ENCODE assay signal across 17 mouse cellular contexts in genomic region chr13:43586966-43587365, GRCm38 (mm10). TPM values are rescaled to one million over a fixed set of nuclear protein-coding genes. Genes with fewer than 3 reads are reported as not detected.
"Had no signal": no experiment of that assay in that cellular context is flagged by ENCODE, and none has a peak within 500 bp of the region (broad histone marks: within the 10 kb centered on the region; RNA-seq: fewer than 3 reads in every experiment).

No protein-coding gene starts in this region.

- H3K4me3 ChIP-seq: midbrain, embryonic 10.5 days; midbrain, embryonic 12.5 days; myocyte; neural tube, embryonic 13.5 days; neural tube, embryonic 15.5 days had no signal

- H3K36me3 ChIP-seq: midbrain, embryonic 10.5 days; midbrain, embryonic 12.5 days; neural tube, embryonic 13.5 days; neural tube, embryonic 15.5 days had no signal

- H3K9ac ChIP-seq: lung, embryonic 14.5 days; midbrain, embryonic 12.5 days; neural tube, embryonic 13.5 days; neural tube, embryonic 15.5 days had no signal

- H3K27me3 ChIP-seq: midbrain, embryonic 12.5 days; neural tube, embryonic 13.5 days had no signal

- H3K9me3 ChIP-seq: midbrain, embryonic 10.5 days; midbrain, embryonic 12.5 days; neural tube, embryonic 13.5 days; neural tube, embryonic 15.5 days had no signal

- H3K4me2 ChIP-seq: lung, embryonic 14.5 days; midbrain, embryonic 12.5 days; neural tube, embryonic 13.5 days; neural tube, embryonic 15.5 days had no signal

- ATAC-seq: midbrain, embryonic 16.5 days had no signal

- DNase-seq: lung, adult 18-20 months; lung, embryonic 14.5 days; lung, postnatal 10 days; lung, postnatal 4 days; midbrain, embryonic 14.5 days; right cerebral cortex, postnatal 14 days; thymus, adult 18-20 months; thymus, postnatal 14 days; thymus, postnatal 36 days had no signal

- H3K27ac ChIP-seq: midbrain, embryonic 10.5 days; midbrain, embryonic 12.5 days; neural tube, embryonic 13.5 days; neural tube, embryonic 15.5 days had no signal

RNA-seq across cellular contexts. Expression of gene Rnf182, which starts 28.5 kb away (rescaled TPM):
- total RNA-seq: megakaryocyte, adult 5-6 weeks; megakaryocyte-erythroid progenitor cell, adult 5-6 weeks had no signal
- polyA plus RNA-seq: myocyte had no signal
